Mouse (Mus musculus): ENCODE measurements around the gene Tmem184c.

DNA sequence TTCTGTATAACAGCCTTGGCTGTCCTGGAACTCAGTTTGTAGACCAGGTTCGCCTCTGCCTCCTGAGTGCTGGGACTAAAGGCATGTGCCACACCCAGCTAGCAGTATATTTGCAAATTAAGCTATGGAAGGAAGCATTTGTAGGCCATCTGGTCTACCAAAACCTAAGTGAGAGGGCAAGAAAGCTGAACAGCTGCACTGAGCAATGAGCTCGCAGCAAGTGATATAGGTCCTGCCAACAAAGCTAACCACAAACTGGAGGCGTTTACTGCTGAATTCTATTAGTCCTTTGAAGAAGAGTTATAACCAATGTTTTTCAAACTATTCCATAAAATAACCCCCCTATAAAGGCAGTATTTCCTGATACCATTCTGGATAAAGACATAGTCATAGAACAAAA is 27.1 kb upstream of the Tmem184c start:
- TF ChIP-seq GATA1 (IDR thresholded peaks at IDR 0.05; ENCODE audit: borderline replicate concordance, low read length) (no peak), FLI1 (IDR thresholded peaks at IDR 0.05; ENCODE audit: low read length) (no peak)
